Mouse (Mus musculus): ENCODE data around the gene Ift80.
A peak's percentile ranks its signal among the peaks of the same experiment; 100 is the strongest.
"Not testable (repeated sequence)": the region's sequence is repeated elsewhere in the genome, so short reads cannot be mapped to it uniquely, and the experiment has no call there.

The Ift80 gene

GRCm38 (mm10) chr3:68936709-68937108 is 67.7 kb downstream of the Ift80 start:
- no peak for DNase-seq (ENCODE audit: low spot score in 2 of 2)

GRCm38 (mm10) chr3:68935498-68935897 is 68.9 kb downstream of the Ift80 start:
- peak in 1 of 2 experiments; percentile 38 for DNase-seq (ENCODE audit: low spot score in 2 of 2)

GRCm38 (mm10) chr3:68934259-68934658 is 70.1 kb downstream of the Ift80 start:
- DNase-seq (ENCODE audit: low spot score in 2 of 2): no peak

- DNase-seq (ENCODE audit: low spot score in 2 of 2): no peak
Measured at GRCm38 (mm10) chr3:68928619-68929018, 75.8 kb downstream of the Ift80 start.

- no peak for DNase-seq (ENCODE audit: low spot score in 2 of 2)
Measured at GRCm38 (mm10) chr3:68907509-68907908, 96.9 kb downstream of the Ift80 start.

- no peak for DNase-seq (ENCODE audit: low spot score in 2 of 2)
Measured at GRCm38 (mm10) chr3:68904902-68905778, 99.2 kb downstream of the Ift80 start.

- DNase-seq (ENCODE audit: low spot score in 2 of 2): not testable (repeated sequence)
Measured at GRCm38 (mm10) chr3:68902636-68903035, 101.7 kb downstream of the Ift80 start.

- DNase-seq (ENCODE audit: low spot score in 2 of 2): no peak
Measured at GRCm38 (mm10) chr3:68897154-68897553, 107.2 kb downstream of the Ift80 start.

- no peak for DNase-seq (ENCODE audit: low spot score in 2 of 2)
Measured at GRCm38 (mm10) chr3:68895426-68895825, 108.9 kb downstream of the Ift80 start.

GRCm38 (mm10) chr3:68886845-68887244 is 117.5 kb downstream of the Ift80 start:
- no peak for DNase-seq (ENCODE audit: low spot score in 2 of 2)

GRCm38 (mm10) chr3:68874079-68874478 is 130.3 kb downstream of the Ift80 start:
- DNase-seq (ENCODE audit: low spot score in 2 of 2): no peak

- peak in 1 of 2 experiments; percentile 4 for DNase-seq (ENCODE audit: low spot score in 2 of 2)
Measured at GRCm38 (mm10) chr3:68870568-68870950, 133.8 kb downstream of the Ift80 start.

- peak; percentile 32 to 56 for DNase-seq (ENCODE audit: low spot score in 2 of 2)
Measured at GRCm38 (mm10) chr3:68869691-68870567, 134.4 kb downstream of the Ift80 start.

- DNase-seq (ENCODE audit: low spot score in 2 of 2): peak; percentile 27 to 59
Measured at GRCm38 (mm10) chr3:68869211-68869690, 135.1 kb downstream of the Ift80 start, which contains the start of gene 1110032F04Rik. Gene 1110032F04Rik (plus strand): TSS chr3:68869586.

GRCm38 (mm10) chr3:68852414-68852813 is 152.0 kb downstream of the Ift80 start:
- no peak for DNase-seq (ENCODE audit: low spot score in 2 of 2)

- no peak for DNase-seq (ENCODE audit: low spot score in 2 of 2)
Measured at GRCm38 (mm10) chr3:68848323-68848722, 156.0 kb downstream of the Ift80 start.

- no peak for DNase-seq (ENCODE audit: low spot score in 2 of 2)
Measured at GRCm38 (mm10) chr3:68844025-68844424, 160.3 kb downstream of the Ift80 start.
